Mouse (Mus musculus): ENCODE data around the gene Zfhx3. TPM values are rescaled to one million over a fixed set of nuclear protein-coding genes. Genes with fewer than 3 reads are reported as not detected.

Zfhx3 gene
- polyA plus RNA-seq, 1 experiment from 2014 or later, result 9.2 TPM

DNA sequence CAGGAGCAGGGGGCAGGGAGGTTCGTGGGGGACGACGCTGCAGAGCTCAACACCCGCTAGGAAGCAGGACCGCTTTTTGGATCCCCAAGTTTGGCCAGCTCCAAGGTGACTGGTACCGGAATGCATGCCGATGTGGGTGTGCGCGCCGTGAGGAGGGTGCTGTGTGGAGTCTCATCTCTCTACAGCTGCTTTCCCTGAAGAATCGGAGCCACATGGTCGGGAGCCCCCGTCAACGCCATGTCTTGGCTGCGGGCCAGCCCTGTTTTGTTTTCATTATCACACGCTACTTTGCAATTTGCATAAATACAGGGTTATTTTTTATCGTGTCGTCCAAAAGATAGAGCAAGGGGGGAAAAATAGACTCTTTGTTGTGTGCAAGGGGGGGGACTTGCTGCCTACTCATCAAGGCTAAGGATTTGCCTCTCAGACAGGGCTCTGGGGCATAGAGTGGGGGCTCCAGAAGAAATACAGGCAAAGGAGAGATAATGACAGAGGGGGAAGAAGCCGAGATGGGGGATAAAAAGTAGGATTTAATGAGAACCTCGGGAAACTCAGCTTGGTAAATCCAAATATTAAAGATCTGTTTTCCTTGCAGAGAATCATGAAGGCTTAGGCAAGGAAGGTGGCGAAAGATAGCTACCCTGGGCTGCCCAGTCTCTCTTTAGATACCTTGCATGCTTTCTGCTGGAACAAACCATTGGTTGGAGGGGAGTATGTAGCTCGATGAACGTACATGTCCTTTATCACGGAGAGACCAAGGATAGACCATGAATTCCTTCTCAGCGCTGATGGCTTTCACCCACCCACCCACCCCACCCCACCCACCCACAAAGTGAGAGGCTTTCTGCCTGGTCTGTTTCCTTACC, 595.5 kb downstream of the Zfhx3 start:
- Histone ChIP-seq H3K36me3 (no peaks in the 10 kb centered on the region), H3K9ac (no peak overlapping the region), H3K27ac (no peak overlapping the region), H3K4me3 (replicated peaks) (no peak overlapping the region), H3K9me3 (replicated peaks) (no peaks in the 10 kb centered on the region), H3K27me3 (no peaks in the 10 kb centered on the region), H3K4me1 (no peaks in the 10 kb centered on the region), H3K4me2 (no peak overlapping the region)
- no peak for ATAC-seq (replicated peaks; ENCODE audit: low FRiP score)
- WGBS, result 85% methylated on average over 25 of the region's 25 CpGs

DNA sequence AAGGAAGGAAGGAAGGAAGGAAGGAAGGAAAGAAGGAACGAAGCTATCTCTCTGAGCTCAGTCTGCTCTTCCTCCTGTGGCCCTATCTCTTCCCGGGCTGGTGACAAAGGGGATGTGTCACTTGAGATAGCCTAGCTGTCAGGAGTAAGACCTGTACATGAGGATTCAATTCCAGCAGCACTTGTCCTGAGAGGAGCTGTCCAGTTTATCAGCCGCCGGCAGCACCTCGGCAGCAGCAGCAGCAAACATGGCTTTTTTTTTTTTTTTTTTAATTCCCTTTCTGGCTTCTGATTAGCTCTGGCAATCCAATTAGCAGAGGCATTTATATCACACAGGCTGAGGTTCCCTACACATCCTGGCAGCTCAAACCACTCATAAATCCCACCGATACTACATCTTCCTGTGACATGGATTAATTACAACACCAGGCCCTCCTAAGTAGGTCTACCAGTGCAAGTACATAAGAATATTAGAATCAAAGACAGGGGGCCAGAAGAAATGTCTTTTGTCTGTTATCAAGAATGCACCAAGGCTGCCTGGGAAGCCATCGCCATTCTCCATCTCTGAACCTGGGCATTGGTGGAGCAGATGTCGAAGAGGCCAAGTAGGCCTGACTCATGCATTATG, 596.6 kb downstream of the Zfhx3 start:
- 44% methylated on average over 8 of the region's 8 CpGs for WGBS
- Histone ChIP-seq H3K4me1 (no peaks in the 10 kb centered on the region), H3K27ac (no peak overlapping the region), H3K27me3 (no peaks in the 10 kb centered on the region), H3K4me3 (replicated peaks) (no peak overlapping the region), H3K36me3 (no peaks in the 10 kb centered on the region), H3K9ac (no peak overlapping the region), H3K9me3 (replicated peaks) (no peaks in the 10 kb centered on the region), H3K4me2 (no peak overlapping the region)
- ATAC-seq (replicated peaks; ENCODE audit: low FRiP score), result no peak

DNA sequence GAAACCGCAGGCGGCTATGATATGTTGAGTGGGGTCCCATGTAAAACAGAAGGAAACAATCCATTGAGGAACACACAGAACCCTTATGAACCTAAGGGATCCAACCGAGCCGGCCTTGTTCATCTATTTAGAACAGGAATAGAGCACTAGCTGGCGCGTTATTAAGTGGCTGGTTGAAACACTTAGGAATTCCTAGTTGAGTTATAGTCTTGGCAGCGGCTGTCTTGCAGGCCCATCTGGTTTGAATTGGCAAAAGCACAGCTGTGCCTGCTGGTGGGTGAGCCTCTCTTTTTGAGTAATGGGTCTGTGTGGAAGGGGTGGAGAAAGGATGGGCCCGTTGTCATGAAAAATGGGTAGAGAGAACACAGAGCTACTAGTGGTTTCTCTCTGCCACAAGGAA, 610.1 kb downstream of the Zfhx3 start:
- Histone ChIP-seq H3K4me3 (replicated peaks) (no peak overlapping the region), H3K36me3 (no peaks in the 10 kb centered on the region), H3K9ac (no peak overlapping the region), H3K27me3 (peaks cover 2% of the 10 kb centered on the region; the same call in 1 of the 2 replicates), H3K4me2 (no peak overlapping the region), H3K27ac (no peak overlapping the region), H3K4me1 (0 out of 2 replicates have a peak, but pooled peaks cover 5% of the 10 kb centered on the region), H3K9me3 (replicated peaks) (no peaks in the 10 kb centered on the region)
- 61% methylated on average over 8 of the region's 8 CpGs for WGBS
- ATAC-seq (replicated peaks; ENCODE audit: low FRiP score), result no peak

DNA sequence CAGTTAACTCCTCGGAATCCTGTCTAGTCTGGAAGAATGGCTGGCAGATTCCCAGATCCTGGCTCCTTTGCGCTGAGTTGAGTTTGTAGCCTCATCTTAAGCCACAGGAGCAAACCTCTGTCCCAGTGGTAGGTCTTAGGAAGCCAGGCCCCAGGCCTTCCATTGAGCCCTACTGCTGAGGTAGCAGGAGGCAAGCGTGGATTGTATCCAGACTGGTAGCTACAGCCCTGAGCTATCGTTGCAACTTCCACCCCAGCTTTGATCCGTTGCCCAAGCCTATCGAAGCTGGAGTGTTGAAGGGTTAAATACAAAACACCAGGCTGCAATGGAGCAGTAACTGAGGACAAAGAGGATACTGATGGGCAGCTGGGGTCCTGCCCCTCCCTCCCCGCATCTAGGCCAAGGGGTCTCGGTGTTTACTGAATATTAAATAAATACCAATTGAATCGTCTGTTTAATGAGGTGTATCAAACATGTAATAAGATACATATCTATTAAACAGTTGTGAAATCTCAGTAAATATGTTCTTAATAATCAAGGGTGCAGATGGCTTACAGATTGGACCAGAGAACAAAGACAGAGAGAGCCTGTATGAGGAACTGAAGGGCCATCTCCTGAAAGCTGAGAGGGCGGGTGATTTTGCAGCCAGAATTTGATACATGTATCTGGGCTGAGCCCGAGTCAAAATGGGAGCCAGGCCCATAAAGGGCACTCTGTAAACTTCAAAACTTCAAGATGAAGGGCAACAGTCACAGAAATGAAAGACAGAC, 611.5 kb downstream of the Zfhx3 start:
- Histone ChIP-seq H3K27ac (no peak overlapping the region), H3K27me3 (peaks cover 2% of the 10 kb centered on the region; the same call in 1 of the 2 replicates), H3K4me3 (replicated peaks) (no peak overlapping the region), H3K36me3 (no peaks in the 10 kb centered on the region), H3K9ac (no peak overlapping the region), H3K4me2 (no peak overlapping the region), H3K4me1 (0 out of 2 replicates have a peak, but pooled peaks cover 5% of the 10 kb centered on the region), H3K9me3 (replicated peaks) (no peaks in the 10 kb centered on the region)
- ATAC-seq (replicated peaks; ENCODE audit: low FRiP score), result no peak
- WGBS, result 59% methylated on average over 11 of the region's 11 CpGs

DNA sequence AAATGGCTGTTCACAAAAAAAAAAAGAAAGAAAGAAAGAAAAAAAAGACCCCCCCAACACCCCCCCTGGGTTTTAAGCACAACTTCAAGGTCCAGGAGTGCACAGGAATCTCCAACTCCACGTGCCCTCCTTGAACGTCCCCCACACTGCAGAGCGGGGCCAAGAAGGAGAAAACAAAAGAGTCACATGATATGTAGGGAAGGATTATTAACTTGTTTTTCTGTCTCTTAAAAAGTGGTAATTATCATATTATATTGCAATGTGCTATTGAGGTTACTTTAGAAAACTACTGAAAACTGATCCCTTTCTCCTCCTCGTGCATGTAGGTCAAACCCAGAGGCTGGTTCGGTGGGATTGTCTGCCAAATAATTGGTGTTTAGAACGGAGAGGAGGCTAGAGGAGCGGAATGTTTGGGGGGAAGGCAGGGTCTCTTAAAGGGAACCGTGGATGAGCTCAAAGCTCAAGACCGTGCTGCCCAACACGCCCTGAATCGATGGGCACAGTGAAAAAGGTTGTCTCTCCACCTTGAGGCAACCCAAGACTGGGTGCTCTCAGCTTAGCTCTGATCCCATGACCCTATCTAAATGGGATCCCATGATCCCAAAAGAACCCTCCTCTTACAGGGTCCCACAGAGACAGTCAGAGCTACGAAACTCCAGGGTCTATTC, 612.3 kb downstream of the Zfhx3 start:
- Histone ChIP-seq H3K4me3 (replicated peaks) (no peak overlapping the region), H3K4me2 (no peak overlapping the region), H3K36me3 (no peaks in the 10 kb centered on the region), H3K27ac (no peak overlapping the region), H3K4me1 (0 out of 2 replicates have a peak, but pooled peaks cover 5% of the 10 kb centered on the region), H3K9ac (no peak overlapping the region), H3K9me3 (replicated peaks) (no peaks in the 10 kb centered on the region), H3K27me3 (peaks cover 2% of the 10 kb centered on the region; the same call in 1 of the 2 replicates)
- no peak for ATAC-seq (replicated peaks; ENCODE audit: low FRiP score)
- WGBS, result 67% methylated on average over 12 of the region's 12 CpGs

DNA sequence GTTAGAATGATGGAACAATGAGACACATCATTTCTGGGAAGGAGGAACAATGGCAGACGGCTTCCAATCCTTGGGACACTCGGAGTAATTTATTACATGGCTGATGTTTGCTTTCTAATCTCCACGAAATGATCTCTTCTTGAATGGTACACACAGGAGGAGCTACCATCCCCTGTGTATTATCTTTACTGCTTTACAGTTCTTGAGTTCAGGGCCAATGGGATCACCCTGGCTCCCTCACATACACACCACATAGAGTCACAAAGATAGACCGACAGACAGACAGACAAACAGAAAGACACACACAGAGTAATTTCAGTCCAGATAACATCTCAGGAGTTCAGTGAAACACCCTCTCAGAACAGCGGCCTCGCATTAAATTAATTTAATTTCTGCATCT, 621.0 kb downstream of the Zfhx3 start:
- no peak for ATAC-seq (replicated peaks; ENCODE audit: low FRiP score)
- Histone ChIP-seq H3K27me3 (peaks cover 6% of the 10 kb centered on the region; the same call in 1 of the 2 replicates), H3K27ac (no peak overlapping the region), H3K36me3 (no peaks in the 10 kb centered on the region), H3K4me2 (no peak overlapping the region), H3K4me3 (replicated peaks) (no peak overlapping the region), H3K9me3 (replicated peaks) (no peaks in the 10 kb centered on the region), H3K4me1 (no peaks in the 10 kb centered on the region), H3K9ac (no peak overlapping the region)
- 70% methylated on average over 6 of the region's 6 CpGs for WGBS

DNA sequence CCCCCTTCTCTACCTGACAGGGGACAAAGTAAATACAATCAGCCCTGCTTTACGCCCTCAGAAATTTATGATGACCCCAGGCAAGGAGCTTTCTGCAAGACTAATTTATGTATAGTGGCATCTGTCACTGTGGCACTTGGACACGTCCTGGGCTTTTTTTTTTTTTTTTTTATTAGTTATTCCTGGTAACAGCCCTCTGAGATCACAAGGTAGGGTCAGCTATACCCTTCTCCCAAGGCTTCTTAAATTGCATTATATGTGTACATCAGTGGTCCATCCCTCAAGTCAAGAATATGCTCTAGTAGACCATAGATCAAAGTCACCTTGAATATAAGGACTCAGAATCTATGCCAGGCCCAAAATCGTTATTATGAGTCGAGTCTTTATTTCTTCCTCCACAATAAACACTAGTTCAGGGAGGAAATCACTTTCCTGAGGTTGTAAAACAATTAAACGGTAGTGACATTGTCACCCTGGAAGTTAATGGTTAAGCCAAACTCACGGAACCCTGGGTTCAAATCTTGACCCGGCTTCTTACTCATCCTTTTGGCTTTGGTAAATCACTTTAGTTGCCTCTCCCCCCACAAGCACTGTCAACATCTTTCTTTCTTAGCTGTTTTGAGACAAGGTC, 621.6 kb downstream of the Zfhx3 start:
- 38% methylated on average over 7 of the region's 7 CpGs for WGBS
- no peak for ATAC-seq (replicated peaks; ENCODE audit: low FRiP score)
- no peaks in the 10 kb centered on the region for H3K4me1 ChIP-seq

DNA sequence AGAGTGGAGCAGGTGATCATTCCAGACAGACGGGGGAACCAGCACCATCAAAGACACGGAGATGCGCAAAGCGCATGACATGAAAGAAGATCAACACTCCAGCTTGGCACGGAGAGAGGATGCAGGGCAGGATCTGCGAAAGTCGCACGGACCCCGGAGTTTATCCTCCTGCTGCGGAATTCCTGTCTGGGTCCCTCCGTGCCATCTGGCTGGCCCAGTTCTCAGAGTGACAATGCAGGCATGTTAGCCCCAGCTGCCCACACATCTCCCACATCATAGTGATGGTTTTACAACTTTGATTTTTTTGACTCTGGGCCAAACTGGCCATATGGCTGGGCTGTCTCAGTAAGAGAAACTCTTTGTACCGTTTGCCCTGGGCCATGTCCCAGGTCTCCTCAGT, 623.6 kb downstream of the Zfhx3 start:
- no peak overlapping the region for H3K4me3 ChIP-seq (replicated peaks)
- no peak overlapping the region for H3K9ac ChIP-seq
- no peak overlapping the region for H3K4me2 ChIP-seq
- H3K9me3 ChIP-seq (replicated peaks), result no peaks in the 10 kb centered on the region
- 57% methylated on average over 12 of the region's 12 CpGs for WGBS
- ATAC-seq (replicated peaks; ENCODE audit: low FRiP score), result no peak
- no peaks in the 10 kb centered on the region for H3K4me1 ChIP-seq
- no peak overlapping the region for H3K27ac ChIP-seq
- no peaks in the 10 kb centered on the region for H3K36me3 ChIP-seq
- H3K27me3 ChIP-seq, result peaks cover 6% of the 10 kb centered on the region; the same call in 1 of the 2 replicates

More for the DNA sequence above, 621.6 kb downstream of the Zfhx3 start:
- H3K9me3 ChIP-seq (replicated peaks), result no peaks in the 10 kb centered on the region
- no peak overlapping the region for H3K4me3 ChIP-seq (replicated peaks)
- no peak overlapping the region for H3K27ac ChIP-seq
- peaks cover 6% of the 10 kb centered on the region; the same call in 1 of the 2 replicates for H3K27me3 ChIP-seq
- H3K9ac ChIP-seq, result no peak overlapping the region
- H3K36me3 ChIP-seq, result no peaks in the 10 kb centered on the region
- no peak overlapping the region for H3K4me2 ChIP-seq

DNA sequence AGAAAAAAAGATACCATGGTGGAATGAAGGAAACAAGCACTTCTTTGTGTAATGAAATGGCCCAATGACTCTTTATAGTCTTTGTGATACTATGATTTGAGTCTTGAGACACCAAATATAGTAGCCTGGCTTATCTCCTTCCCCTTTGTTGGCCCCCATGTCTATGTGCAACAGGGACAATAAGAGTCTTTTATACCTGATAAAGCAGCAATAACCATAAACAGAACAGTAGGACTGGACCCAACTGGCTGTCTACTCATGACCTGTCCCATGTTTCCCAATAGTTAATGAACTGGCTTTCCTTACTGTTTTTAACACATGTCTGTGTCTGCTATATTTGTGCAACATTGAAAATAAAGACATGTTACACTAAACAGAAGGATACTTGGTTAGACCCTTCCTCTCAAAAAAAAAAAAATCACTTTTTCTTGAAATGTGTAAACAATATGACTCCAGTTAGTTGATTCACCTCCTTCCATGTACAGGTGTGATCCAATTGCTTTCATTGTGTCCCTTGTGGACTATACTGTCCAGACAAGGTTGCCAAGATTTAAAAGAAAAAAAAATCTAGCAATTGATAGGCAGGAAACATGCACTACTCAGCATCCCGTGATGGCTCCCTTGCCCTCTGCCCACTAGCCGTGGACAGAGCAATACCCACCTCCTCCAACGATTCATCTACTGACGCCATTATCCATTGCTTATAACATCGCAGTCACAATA, 631.0 kb downstream of the Zfhx3 start:
- Histone ChIP-seq H3K4me3 (replicated peaks) (no peak overlapping the region), H3K9ac (no peak overlapping the region), H3K9me3 (replicated peaks) (no peaks in the 10 kb centered on the region), H3K27me3 (peaks cover 7% of the 10 kb centered on the region; the same call in 1 of the 2 replicates), H3K4me1 (peaks cover 10% of the 10 kb centered on the region), H3K36me3 (no peaks in the 10 kb centered on the region), H3K27ac (no peak overlapping the region), H3K4me2 (no peak overlapping the region)
- 86% methylated on average over 5 of the region's 5 CpGs for WGBS
- ATAC-seq (replicated peaks; ENCODE audit: low FRiP score), result no peak

DNA sequence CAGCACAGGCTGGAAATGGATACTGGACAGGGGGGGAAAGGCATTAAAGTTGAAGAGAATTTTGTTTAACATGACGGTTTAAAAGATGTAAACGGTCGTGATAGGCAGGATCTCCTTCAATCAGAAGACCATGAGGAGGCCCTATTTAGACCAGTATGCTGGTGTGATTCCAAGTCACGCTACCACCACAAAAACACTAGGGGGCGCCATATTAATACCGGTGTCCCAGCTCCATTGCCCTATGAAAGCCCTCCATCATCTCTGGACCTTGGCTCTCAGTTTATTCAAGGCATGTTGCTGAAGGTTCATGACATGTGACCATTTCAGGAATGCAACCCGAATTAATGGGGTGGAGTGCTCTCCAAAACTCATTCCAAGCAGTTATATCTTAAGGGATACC, 631.7 kb downstream of the Zfhx3 start:
- WGBS, result 35% methylated on average over 7 of the region's 7 CpGs
- Histone ChIP-seq H3K9me3 (replicated peaks) (no peaks in the 10 kb centered on the region), H3K4me1 (peaks cover 14% of the 10 kb centered on the region), H3K27me3 (peaks cover 7% of the 10 kb centered on the region; the same call in 1 of the 2 replicates), H3K4me2 (no peak overlapping the region), H3K27ac (no peak overlapping the region), H3K36me3 (no peaks in the 10 kb centered on the region), H3K9ac (no peak overlapping the region), H3K4me3 (replicated peaks) (no peak overlapping the region)
- ATAC-seq (replicated peaks; ENCODE audit: low FRiP score), result no peak

DNA sequence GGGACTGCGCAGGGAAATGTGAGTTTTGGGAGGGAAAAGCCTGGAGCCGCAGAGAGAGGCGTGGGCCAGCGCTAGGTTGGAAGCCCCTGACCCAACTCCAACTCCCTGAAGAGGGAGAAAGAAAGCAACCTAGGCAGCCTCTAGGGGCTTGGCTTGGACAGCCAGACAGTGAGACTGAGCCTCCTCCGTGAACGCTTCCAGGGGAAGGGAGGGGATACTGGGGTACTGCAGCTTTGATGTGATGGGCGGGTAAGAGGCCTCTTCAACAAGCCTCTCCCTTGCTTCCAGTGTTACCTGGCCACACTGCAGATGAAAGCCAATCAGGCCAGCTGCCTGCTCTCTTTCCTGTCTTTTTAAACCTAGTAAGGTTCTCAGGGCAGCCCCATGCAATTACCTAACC, 635.1 kb downstream of the Zfhx3 start:
- no peaks in the 10 kb centered on the region for H3K36me3 ChIP-seq
- H3K27ac ChIP-seq, result no peak overlapping the region
- ATAC-seq (replicated peaks; ENCODE audit: low FRiP score), result no peak
- no peak overlapping the region for H3K9ac ChIP-seq
- H3K4me2 ChIP-seq, result no peak overlapping the region
- no peaks in the 10 kb centered on the region for H3K9me3 ChIP-seq (replicated peaks)
- WGBS, result 39% methylated on average over 7 of the region's 7 CpGs
- no peak overlapping the region for H3K4me3 ChIP-seq (replicated peaks)
- peaks cover 14% of the 10 kb centered on the region for H3K4me1 ChIP-seq
- peaks cover 7% of the 10 kb centered on the region; the same call in 1 of the 2 replicates for H3K27me3 ChIP-seq
